Mouse (Mus musculus): ENCODE data around the gene Rims4. TPM values are rescaled to one million over a fixed set of nuclear protein-coding genes. Genes with fewer than 3 reads are reported as not detected.

Rims4 gene
- polyA plus RNA-seq, 1 experiment, result 13.4 TPM

- TF ChIP-seq POLR2A (IDR thresholded peaks at IDR 0.05; ENCODE audit: borderline replicate concordance, extremely low read depth, insufficient read depth, insufficient read length, poor library complexity, severe bottlenecking) (no peak), CTCF (IDR thresholded peaks at IDR 0.05; ENCODE audit: borderline replicate concordance, extremely low read depth, insufficient read depth, insufficient read length) (no peak)
- no peak for DNase-seq (ENCODE audit: low read depth)
Measured at GRCm38 (mm10) chr2:163907131-163907530, 11.4 kb downstream of the Rims4 start.

- no peak for DNase-seq (ENCODE audit: low read depth)
- TF ChIP-seq CTCF (IDR thresholded peaks at IDR 0.05; ENCODE audit: borderline replicate concordance, extremely low read depth, insufficient read depth, insufficient read length) (no peak), POLR2A (IDR thresholded peaks at IDR 0.05; ENCODE audit: borderline replicate concordance, extremely low read depth, insufficient read depth, insufficient read length, poor library complexity, severe bottlenecking) (no peak)
Measured at GRCm38 (mm10) chr2:163904323-163904722, 14.2 kb downstream of the Rims4 start.

- no peak for TF ChIP-seq CTCF (IDR thresholded peaks at IDR 0.05; ENCODE audit: borderline replicate concordance, extremely low read depth, insufficient read depth, insufficient read length)
- no peak for TF ChIP-seq POLR2A (IDR thresholded peaks at IDR 0.05; ENCODE audit: borderline replicate concordance, extremely low read depth, insufficient read depth, insufficient read length, poor library complexity, severe bottlenecking)
- peak; percentile 19 for DNase-seq (ENCODE audit: low read depth)
Measured at GRCm38 (mm10) chr2:163903461-163903860, 15.0 kb downstream of the Rims4 start.

- TF ChIP-seq POLR2A (IDR thresholded peaks at IDR 0.05; ENCODE audit: borderline replicate concordance, extremely low read depth, insufficient read depth, insufficient read length, poor library complexity, severe bottlenecking) (no peak), CTCF (IDR thresholded peaks at IDR 0.05; ENCODE audit: borderline replicate concordance, extremely low read depth, insufficient read depth, insufficient read length) (no peak)
- no peak for DNase-seq (ENCODE audit: low read depth)
Measured at GRCm38 (mm10) chr2:163902448-163902847, 16.0 kb downstream of the Rims4 start.

- TF ChIP-seq CTCF (IDR thresholded peaks at IDR 0.05; ENCODE audit: borderline replicate concordance, extremely low read depth, insufficient read depth, insufficient read length) (no peak), POLR2A (IDR thresholded peaks at IDR 0.05; ENCODE audit: borderline replicate concordance, extremely low read depth, insufficient read depth, insufficient read length, poor library complexity, severe bottlenecking) (no peak)
- no peak for DNase-seq (ENCODE audit: low read depth)
Measured at GRCm38 (mm10) chr2:163901043-163901442, 17.4 kb downstream of the Rims4 start.

GRCm38 (mm10) chr2:163899910-163900411 is 18.5 kb downstream of the Rims4 start:
- no peak for TF ChIP-seq POLR2A (IDR thresholded peaks at IDR 0.05; ENCODE audit: borderline replicate concordance, extremely low read depth, insufficient read depth, insufficient read length, poor library complexity, severe bottlenecking)
- no peak for TF ChIP-seq CTCF (IDR thresholded peaks at IDR 0.05; ENCODE audit: borderline replicate concordance, extremely low read depth, insufficient read depth, insufficient read length)
- peak; percentile 33 for DNase-seq (ENCODE audit: low read depth)

- TF ChIP-seq CTCF (IDR thresholded peaks at IDR 0.05; ENCODE audit: borderline replicate concordance, extremely low read depth, insufficient read depth, insufficient read length) (no peak), POLR2A (IDR thresholded peaks at IDR 0.05; ENCODE audit: borderline replicate concordance, extremely low read depth, insufficient read depth, insufficient read length, poor library complexity, severe bottlenecking) (no peak)
- DNase-seq (ENCODE audit: low read depth), result no peak
Measured at GRCm38 (mm10) chr2:163897988-163898535, 20.4 kb downstream of the Rims4 start.

GRCm38 (mm10) chr2:163897026-163897425 is 21.5 kb downstream of the Rims4 start:
- DNase-seq (ENCODE audit: low read depth), result no peak
- no peak for TF ChIP-seq CTCF (IDR thresholded peaks at IDR 0.05; ENCODE audit: borderline replicate concordance, extremely low read depth, insufficient read depth, insufficient read length)
- no peak for TF ChIP-seq POLR2A (IDR thresholded peaks at IDR 0.05; ENCODE audit: borderline replicate concordance, extremely low read depth, insufficient read depth, insufficient read length, poor library complexity, severe bottlenecking)

GRCm38 (mm10) chr2:163895156-163895555 is 23.3 kb downstream of the Rims4 start:
- TF ChIP-seq CTCF (IDR thresholded peaks at IDR 0.05; ENCODE audit: borderline replicate concordance, extremely low read depth, insufficient read depth, insufficient read length) (no peak), POLR2A (IDR thresholded peaks at IDR 0.05; ENCODE audit: borderline replicate concordance, extremely low read depth, insufficient read depth, insufficient read length, poor library complexity, severe bottlenecking) (no peak)
- no peak for DNase-seq (ENCODE audit: low read depth)

- TF ChIP-seq CTCF (IDR thresholded peaks at IDR 0.05; ENCODE audit: borderline replicate concordance, extremely low read depth, insufficient read depth, insufficient read length), result no peak
- TF ChIP-seq POLR2A (IDR thresholded peaks at IDR 0.05; ENCODE audit: borderline replicate concordance, extremely low read depth, insufficient read depth, insufficient read length, poor library complexity, severe bottlenecking), result no peak
- no peak for DNase-seq (ENCODE audit: low read depth)
Measured at GRCm38 (mm10) chr2:163893446-163894370, 24.8 kb downstream of the Rims4 start.

- no peak for DNase-seq (ENCODE audit: low read depth)
- TF ChIP-seq POLR2A (IDR thresholded peaks at IDR 0.05; ENCODE audit: borderline replicate concordance, extremely low read depth, insufficient read depth, insufficient read length, poor library complexity, severe bottlenecking) (no peak), CTCF (IDR thresholded peaks at IDR 0.05; ENCODE audit: borderline replicate concordance, extremely low read depth, insufficient read depth, insufficient read length) (no peak)
Measured at GRCm38 (mm10) chr2:163891271-163891670, 27.2 kb downstream of the Rims4 start.

Measured in brain, embryonic 14.5 days (tissue).